Mouse (Mus musculus): ENCODE results near the gene Slc22a20. TPM values are rescaled to one million over a fixed set of nuclear protein-coding genes. Genes with fewer than 3 reads are reported as not detected.

Gene Slc22a20
- polyA plus RNA-seq, 1 experiment from 2014 or later, result 0.09 TPM

DNA sequence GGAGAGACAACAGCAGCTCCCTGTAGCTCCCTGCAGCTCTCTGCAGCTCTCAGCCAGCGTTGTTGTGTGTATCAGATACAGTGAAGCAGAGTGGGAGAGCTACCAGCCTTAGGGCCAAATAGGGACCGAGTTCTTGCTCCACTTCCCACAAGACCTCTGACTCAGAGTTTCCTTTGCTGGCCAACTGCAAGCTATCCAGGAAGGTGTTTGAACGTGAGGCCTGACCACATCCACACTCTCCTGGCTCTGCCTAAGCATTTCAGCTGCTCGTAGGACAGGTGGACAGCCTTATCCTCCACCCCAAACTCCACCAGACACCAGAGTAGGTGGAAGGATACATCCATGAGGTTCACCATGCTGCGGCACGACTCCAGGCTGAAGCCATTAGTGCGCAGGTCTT is 6.1 kb upstream of the Slc22a20 start:
- Histone ChIP-seq H3K27ac (ENCODE audit: low read depth) (peak overlapping the region; percentile 51), H3K4me2 (ENCODE audit: low read depth, low read length) (no peak overlapping the region), H3K9me3 (ENCODE audit: low read length) (no peaks in the 10 kb centered on the region), H3K4me1 (ENCODE audit: insufficient read depth) (peaks cover 19% of the 10 kb centered on the region), H3K4me3 (ENCODE audit: low read depth, low read length) (no peak overlapping the region), H3K9ac (replicated peaks) (no peak overlapping the region), H3K36me3 (replicated peaks; ENCODE audit: insufficient read depth, low read length) (peaks cover 50% of the 10 kb centered on the region), H3K27me3 (ENCODE audit: insufficient read depth, low read length) (no peaks in the 10 kb centered on the region)
- TF ChIP-seq CTCF (IDR thresholded peaks at IDR 0.05; ENCODE audit: low read depth) (no peak), EP300 (IDR thresholded peaks at IDR 0.05; ENCODE audit: low read depth) (no peak)
- 63% methylated on average over 7 of the region's 7 CpGs for WGBS (ENCODE audit: insufficient replicate concordance)
- no peak for DNase-seq
- no peak for ATAC-seq

DNA sequence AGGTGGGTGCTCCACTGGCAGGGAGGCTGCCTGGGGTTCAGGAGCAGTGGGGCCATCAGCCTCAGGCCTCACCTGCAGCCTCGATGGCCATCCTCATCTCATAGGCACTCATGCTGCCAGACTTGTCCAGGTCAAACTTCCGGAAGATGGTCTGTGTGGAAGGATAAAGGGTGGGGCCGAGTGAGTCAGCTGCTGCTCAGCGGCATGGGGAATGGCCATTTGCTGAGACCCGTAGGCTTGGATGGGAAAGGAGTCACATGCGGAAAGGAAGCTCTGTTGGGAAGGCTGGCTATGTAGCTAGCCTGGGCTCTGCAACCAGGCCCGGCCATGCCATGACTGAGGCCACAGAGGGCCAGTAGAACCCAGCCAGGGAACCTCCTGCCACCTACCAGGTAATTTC is 5.5 kb upstream of the Slc22a20 start:
- Histone ChIP-seq H3K4me2 (ENCODE audit: low read depth, low read length) (no peak overlapping the region; the same call in 1 of the 2 replicates), H3K9me3 (ENCODE audit: low read length) (no peaks in the 10 kb centered on the region), H3K4me3 (ENCODE audit: low read depth, low read length) (no peak overlapping the region), H3K9ac (replicated peaks) (no peak overlapping the region), H3K36me3 (replicated peaks; ENCODE audit: insufficient read depth, low read length) (peaks cover 47% of the 10 kb centered on the region), H3K4me1 (ENCODE audit: insufficient read depth) (peaks cover 19% of the 10 kb centered on the region), H3K27ac (ENCODE audit: low read depth) (peak overlapping the region; percentile 51), H3K27me3 (ENCODE audit: insufficient read depth, low read length) (no peaks in the 10 kb centered on the region)
- no peak for ATAC-seq
- WGBS (ENCODE audit: insufficient replicate concordance), result 88% methylated on average over 7 of the region's 7 CpGs
- no peak for DNase-seq
- TF ChIP-seq CTCF (IDR thresholded peaks at IDR 0.05; ENCODE audit: low read depth), result no peak
- no peak for TF ChIP-seq EP300 (IDR thresholded peaks at IDR 0.05; ENCODE audit: low read depth)

DNA sequence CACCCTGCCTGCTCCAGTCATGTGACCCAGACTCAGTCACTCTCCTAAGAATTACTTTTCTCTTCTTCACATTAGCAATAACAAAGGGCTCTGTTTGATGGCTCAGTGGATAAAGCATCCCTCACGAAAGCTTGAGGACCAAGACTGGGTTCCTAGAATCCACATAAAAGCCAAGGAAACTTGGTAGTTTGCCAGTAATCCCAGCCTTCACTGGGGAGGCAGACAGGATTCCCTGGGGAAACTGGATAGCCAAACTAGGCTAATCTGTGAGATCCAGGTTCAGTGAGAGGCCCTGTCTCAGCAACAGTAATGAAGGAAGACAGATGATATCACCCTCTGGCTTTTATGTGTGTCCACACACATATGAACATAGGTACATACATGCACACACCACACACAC is 5.0 kb upstream of the Slc22a20 start:
- H3K9ac ChIP-seq (replicated peaks), result no peak overlapping the region
- H3K27ac ChIP-seq (ENCODE audit: low read depth), result no peak overlapping the region
- H3K4me1 ChIP-seq (ENCODE audit: insufficient read depth), result peaks cover 19% of the 10 kb centered on the region
- H3K4me3 ChIP-seq (ENCODE audit: low read depth, low read length), result no peak overlapping the region
- ATAC-seq (no peak), DNase-seq (no peak)
- no peak for TF ChIP-seq EP300 (IDR thresholded peaks at IDR 0.05; ENCODE audit: low read depth)
- no peak for TF ChIP-seq CTCF (IDR thresholded peaks at IDR 0.05; ENCODE audit: low read depth)
- WGBS (ENCODE audit: insufficient replicate concordance), result 80% methylated on average over 1 of the region's 1 CpGs
- no peak overlapping the region for H3K4me2 ChIP-seq (ENCODE audit: low read depth, low read length)
- no peaks in the 10 kb centered on the region for H3K27me3 ChIP-seq (ENCODE audit: insufficient read depth, low read length)
- H3K9me3 ChIP-seq (ENCODE audit: low read length), result no peaks in the 10 kb centered on the region
- peaks cover 44% of the 10 kb centered on the region for H3K36me3 ChIP-seq (replicated peaks; ENCODE audit: insufficient read depth, low read length)

DNA sequence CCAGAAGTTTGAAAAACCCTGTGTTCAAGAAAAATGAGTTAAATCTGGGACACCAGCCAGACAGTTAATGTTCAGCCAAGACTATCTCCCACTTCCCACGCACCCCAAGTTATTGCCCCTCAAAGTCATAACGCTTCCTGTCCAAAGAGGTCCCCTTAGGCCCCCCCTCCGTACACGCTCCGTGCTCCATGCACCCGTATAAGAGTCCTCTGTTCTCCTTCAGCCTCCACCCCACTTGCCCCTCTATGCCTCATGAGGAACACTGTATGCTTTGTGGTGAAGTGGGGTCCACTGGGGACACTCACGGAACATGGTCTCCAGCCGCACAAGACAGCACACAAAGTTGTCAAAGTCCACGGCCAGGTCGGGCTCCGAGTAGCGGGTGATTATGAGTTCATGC is 4.1 kb upstream of the Slc22a20 start:
- Histone ChIP-seq H3K4me2 (ENCODE audit: low read depth, low read length) (peak overlapping the region; percentile 15; the same call in 1 of the 2 replicates), H3K4me3 (ENCODE audit: low read depth, low read length) (no peak overlapping the region), H3K27me3 (ENCODE audit: insufficient read depth, low read length) (no peaks in the 10 kb centered on the region), H3K9ac (replicated peaks) (no peak overlapping the region), H3K27ac (ENCODE audit: low read depth) (0 out of 2 replicates have a peak overlapping the region, but pooled peaks have one; percentile 34), H3K36me3 (replicated peaks; ENCODE audit: insufficient read depth, low read length) (peaks cover 38% of the 10 kb centered on the region), H3K4me1 (ENCODE audit: insufficient read depth) (peaks cover 19% of the 10 kb centered on the region), H3K9me3 (ENCODE audit: low read length) (no peaks in the 10 kb centered on the region)
- ATAC-seq (no peak), DNase-seq (no peak)
- TF ChIP-seq CTCF (IDR thresholded peaks at IDR 0.05; ENCODE audit: low read depth) (no peak), EP300 (IDR thresholded peaks at IDR 0.05; ENCODE audit: low read depth) (no peak)
- WGBS (ENCODE audit: insufficient replicate concordance), result 71% methylated on average over 12 of the region's 12 CpGs

DNA sequence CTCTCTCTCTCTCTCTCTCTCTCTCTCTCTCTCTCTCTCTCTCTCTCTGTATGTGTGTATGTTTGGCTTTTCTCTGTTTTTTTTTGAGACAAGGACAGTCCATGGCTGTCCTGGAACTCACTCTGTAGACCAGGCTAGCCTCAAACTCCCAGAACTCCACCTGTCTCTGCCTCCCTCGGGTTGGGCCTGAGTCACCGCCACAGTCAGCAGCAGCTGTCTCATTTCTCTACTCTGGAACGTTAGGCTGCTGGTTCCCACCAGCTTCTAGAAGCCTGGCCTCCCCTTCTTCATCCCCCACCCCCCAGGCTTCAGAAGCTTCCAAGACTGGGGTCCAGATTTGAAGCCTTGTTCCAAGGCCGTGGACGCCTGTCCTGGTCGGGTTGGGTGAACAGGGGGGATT is 3.6 kb upstream of the Slc22a20 start:
- peaks cover 35% of the 10 kb centered on the region for H3K36me3 ChIP-seq (replicated peaks; ENCODE audit: insufficient read depth, low read length)
- no peak overlapping the region for H3K4me3 ChIP-seq (ENCODE audit: low read depth, low read length)
- 48% methylated on average over 6 of the region's 6 CpGs for WGBS (ENCODE audit: insufficient replicate concordance)
- no peak overlapping the region for H3K9ac ChIP-seq (replicated peaks)
- TF ChIP-seq CTCF (IDR thresholded peaks at IDR 0.05; ENCODE audit: low read depth) (no peak), EP300 (IDR thresholded peaks at IDR 0.05; ENCODE audit: low read depth) (no peak)
- H3K9me3 ChIP-seq (ENCODE audit: low read length), result no peaks in the 10 kb centered on the region
- DNase-seq (no peak), ATAC-seq (no peak)
- H3K27me3 ChIP-seq (ENCODE audit: insufficient read depth, low read length), result no peaks in the 10 kb centered on the region
- H3K27ac ChIP-seq (ENCODE audit: low read depth), result peak overlapping the region; percentile 34; the same call in 1 of the 2 replicates
- peaks cover 19% of the 10 kb centered on the region for H3K4me1 ChIP-seq (ENCODE audit: insufficient read depth)
- H3K4me2 ChIP-seq (ENCODE audit: low read depth, low read length), result peak overlapping the region; percentile 56; the same call in 1 of the 2 replicates

DNA sequence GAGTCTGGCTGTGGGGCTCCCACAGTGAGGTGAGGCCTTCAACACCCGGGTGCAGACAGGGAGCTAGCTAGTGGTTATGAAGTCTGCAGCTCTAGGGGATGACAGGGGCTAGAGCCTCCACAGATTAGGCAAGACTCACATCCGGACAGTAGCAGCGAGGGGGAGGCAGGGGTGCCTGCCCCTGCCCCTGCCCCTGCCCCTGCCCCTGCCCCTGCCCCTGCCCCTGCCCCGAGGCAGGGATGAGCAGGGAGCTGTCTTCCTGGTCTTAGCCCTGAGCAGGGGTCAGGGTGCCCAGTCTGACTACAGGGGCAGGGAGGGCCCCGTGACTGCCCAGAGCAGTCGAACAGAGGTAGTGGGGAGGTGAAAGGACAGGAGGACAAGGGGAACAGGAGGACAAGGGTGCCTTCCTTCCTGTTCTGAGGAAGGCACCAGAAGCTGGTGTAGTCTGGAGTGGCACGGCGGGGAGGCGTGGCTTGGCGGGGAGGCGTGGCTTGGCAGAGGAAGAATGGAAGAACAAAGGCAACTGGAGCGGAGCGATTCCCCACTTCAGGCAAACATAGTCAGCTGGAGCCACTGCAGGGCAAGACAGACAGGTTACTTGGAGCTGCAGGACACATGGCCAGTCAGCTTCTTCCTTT is 3.0 kb upstream of the Slc22a20 start:
- H3K9me3 ChIP-seq (ENCODE audit: low read length), result no peaks in the 10 kb centered on the region
- peak overlapping the region; percentile 57 for H3K9ac ChIP-seq (replicated peaks)
- 4% methylated on average over 13 of the region's 13 CpGs for WGBS (ENCODE audit: insufficient replicate concordance)
- DNase-seq, result peak; percentile 88
- peaks cover 29% of the 10 kb centered on the region; the same call in 1 of the 2 replicates for H3K36me3 ChIP-seq (replicated peaks; ENCODE audit: insufficient read depth, low read length)
- ATAC-seq, result peak; percentile 69
- no peak for TF ChIP-seq EP300 (IDR thresholded peaks at IDR 0.05; ENCODE audit: low read depth)
- no peak for TF ChIP-seq CTCF (IDR thresholded peaks at IDR 0.05; ENCODE audit: low read depth)
- peak overlapping the region; percentile 56 for H3K4me2 ChIP-seq (ENCODE audit: low read depth, low read length)
- H3K4me3 ChIP-seq (ENCODE audit: low read depth, low read length), result no peak overlapping the region
- H3K27me3 ChIP-seq (ENCODE audit: insufficient read depth, low read length), result no peaks in the 10 kb centered on the region
- H3K27ac ChIP-seq (ENCODE audit: low read depth), result peak overlapping the region; percentile 76
- peaks cover 19% of the 10 kb centered on the region for H3K4me1 ChIP-seq (ENCODE audit: insufficient read depth)

Measured in liver, postnatal 0 days (tissue).